Mouse (Mus musculus): Measurements from ENCODE around the gene Cypt1. TPM values are rescaled to one million over a fixed set of nuclear protein-coding genes. Genes with fewer than 3 reads are reported as not detected.

The Cypt1 gene
- not detected in 2 replicates for polyA plus RNA-seq (2014; fragmentation: Nextera tagmentation; extraction: Ambion mirVana)

DNA sequence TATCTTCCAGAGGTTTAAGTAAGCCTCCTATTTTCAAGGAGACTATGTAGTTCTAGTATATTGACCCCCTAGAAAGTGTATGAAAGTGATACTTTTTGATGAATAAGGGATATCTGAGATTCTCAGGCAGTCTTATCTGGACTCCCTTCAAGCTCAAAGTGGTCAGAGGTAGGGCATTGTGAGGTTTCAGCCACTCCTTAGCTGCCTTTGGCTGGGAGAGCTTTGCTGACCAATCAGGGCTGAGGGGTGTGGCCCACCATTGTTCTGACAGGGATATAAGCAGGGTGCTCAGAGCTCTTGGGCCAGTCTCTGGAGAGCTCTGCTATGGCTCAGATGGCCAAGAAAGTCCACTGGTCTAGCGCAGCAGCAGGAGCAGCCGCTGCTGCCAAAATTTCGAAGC, at the start of gene Cypt1:
Gene Cypt1 (plus strand): TSS at position 301 of the 400 bp plus-strand sequence.
- no peak for ATAC-seq (ENCODE audit: low FRiP score, low TSS enrichment)
- H3K36me3 ChIP-seq (ENCODE audit: control insufficient read depth, insufficient read depth, low read length) = no peaks in the 10 kb centered on the region
- H3K9ac ChIP-seq (replicated peaks; ENCODE audit: low read length) = no peak within 1 kb of the TSS
- WGBS = 96% methylated on average over 3 of the region's 3 CpGs
- H3K27me3 ChIP-seq (ENCODE audit: control insufficient read depth, insufficient read depth, low read length) = no peaks in the 10 kb centered on the region
- no peak for DNase-seq
- H3K4me1 ChIP-seq (ENCODE audit: control insufficient read depth, insufficient read depth, low read length) = no peaks in the 10 kb centered on the region
- H3K9me3 ChIP-seq (ENCODE audit: control insufficient read depth, low read length) = no peaks in the 10 kb centered on the region
- no peak within 1 kb of the TSS for H3K4me2 ChIP-seq (ENCODE audit: low read length)
- no peak within 1 kb of the TSS for H3K4me3 ChIP-seq (replicated peaks; ENCODE audit: low read depth, low read length)
- no peak within 1 kb of the TSS for H3K27ac ChIP-seq (replicated peaks; ENCODE audit: low read depth, low read length)

- no peak overlapping the region for H3K9ac ChIP-seq (replicated peaks; ENCODE audit: low read length)
- H3K27me3 ChIP-seq (ENCODE audit: control insufficient read depth, insufficient read depth, low read length) = no peaks in the 10 kb centered on the region
- H3K4me1 ChIP-seq (ENCODE audit: control insufficient read depth, insufficient read depth, low read length) = no peaks in the 10 kb centered on the region
- no peaks in the 10 kb centered on the region for H3K36me3 ChIP-seq (ENCODE audit: control insufficient read depth, insufficient read depth, low read length)
- no peak overlapping the region for H3K4me2 ChIP-seq (ENCODE audit: low read length)
- no peak overlapping the region for H3K27ac ChIP-seq (replicated peaks; ENCODE audit: low read depth, low read length)
- DNase-seq = peak; percentile 1
- H3K9me3 ChIP-seq (ENCODE audit: control insufficient read depth, low read length) = no peaks in the 10 kb centered on the region
- no peak for ATAC-seq (ENCODE audit: low FRiP score, low TSS enrichment)
- no peak overlapping the region for H3K4me3 ChIP-seq (replicated peaks; ENCODE audit: low read depth, low read length)
Measured at GRCm38 (mm10) chrX:16546806-16547205, 24.1 kb downstream of the Cypt1 start.

GRCm38 (mm10) chrX:16557061-16557460, 34.4 kb downstream of the Cypt1 start:
- Histone ChIP-seq H3K27me3 (ENCODE audit: control insufficient read depth, insufficient read depth, low read length) (no peaks in the 10 kb centered on the region), H3K4me2 (ENCODE audit: low read length) (no peak overlapping the region), H3K4me3 (replicated peaks; ENCODE audit: low read depth, low read length) (no peak overlapping the region), H3K27ac (replicated peaks; ENCODE audit: low read depth, low read length) (no peak overlapping the region), H3K4me1 (ENCODE audit: control insufficient read depth, insufficient read depth, low read length) (no peaks in the 10 kb centered on the region), H3K36me3 (ENCODE audit: control insufficient read depth, insufficient read depth, low read length) (no peaks in the 10 kb centered on the region), H3K9me3 (ENCODE audit: control insufficient read depth, low read length) (no peaks in the 10 kb centered on the region), H3K9ac (replicated peaks; ENCODE audit: low read length) (no peak overlapping the region)
- 74% methylated on average over 1 of the region's 1 CpGs for WGBS
- ATAC-seq (ENCODE audit: low FRiP score, low TSS enrichment) (no peak), DNase-seq (no peak)

GRCm38 (mm10) chrX:16558501-16558900, 35.8 kb downstream of the Cypt1 start:
- Histone ChIP-seq H3K9me3 (ENCODE audit: control insufficient read depth, low read length) (no peaks in the 10 kb centered on the region), H3K4me2 (ENCODE audit: low read length) (no peak overlapping the region)
- no peak for DNase-seq

More at GRCm38 (mm10) chrX:16558501-16558900, 35.8 kb downstream of the Cypt1 start:
- H3K27ac ChIP-seq (replicated peaks; ENCODE audit: low read depth, low read length) = no peak overlapping the region
- no peaks in the 10 kb centered on the region for H3K36me3 ChIP-seq (ENCODE audit: control insufficient read depth, insufficient read depth, low read length)
- ATAC-seq (ENCODE audit: low FRiP score, low TSS enrichment) = no peak
- H3K4me1 ChIP-seq (ENCODE audit: control insufficient read depth, insufficient read depth, low read length) = no peaks in the 10 kb centered on the region
- no peak overlapping the region for H3K4me3 ChIP-seq (replicated peaks; ENCODE audit: low read depth, low read length)
- no peak overlapping the region for H3K9ac ChIP-seq (replicated peaks; ENCODE audit: low read length)
- H3K27me3 ChIP-seq (ENCODE audit: control insufficient read depth, insufficient read depth, low read length) = no peaks in the 10 kb centered on the region

Other genes with a start within 250 kb of the Cypt1 start
- 14.8 and 15.4 TPM in 2 replicates for gene Maoa, start 96.8 kb downstream of the Cypt1 start, polyA plus RNA-seq (2014; fragmentation: Nextera tagmentation; extraction: Ambion mirVana)

All from midbrain, embryonic 14.5 days (tissue).